In the genomic region with DNA sequence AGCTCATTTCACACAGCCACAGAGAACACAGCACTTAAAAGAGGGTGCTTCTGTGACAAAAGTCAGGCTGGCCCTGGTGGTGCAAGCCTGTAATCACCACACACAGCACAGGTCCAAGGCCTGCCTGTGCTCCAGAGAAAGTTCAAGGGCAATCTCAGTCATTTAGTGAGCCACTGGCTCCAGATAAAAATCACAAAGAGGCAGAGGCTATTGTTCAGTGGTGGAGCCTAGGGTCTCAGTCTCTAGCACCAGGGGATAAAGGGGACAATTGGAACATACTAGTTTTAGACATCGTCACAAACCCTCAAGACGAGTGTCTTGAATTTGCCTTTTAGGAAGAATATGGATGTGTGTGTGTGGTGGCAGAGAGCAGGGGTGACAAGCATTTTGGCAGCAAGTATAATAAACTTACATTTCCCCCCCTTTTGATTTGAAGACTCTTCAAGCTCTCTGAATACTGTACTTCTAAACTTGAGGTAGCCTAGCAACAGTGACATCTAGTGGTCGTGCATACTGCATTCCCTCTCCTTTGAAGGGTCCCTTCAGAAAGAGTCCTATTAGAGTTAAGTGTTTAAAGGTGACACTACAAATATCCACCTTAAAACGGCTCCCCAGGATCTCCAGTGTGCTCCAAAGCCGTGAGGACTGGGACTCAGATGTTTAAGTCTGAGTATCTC, we compare ENCODE assay signal across 10 mouse cellular contexts. TPM values are rescaled to one million over a fixed set of nuclear protein-coding genes. Genes with fewer than 3 reads are reported as not detected.
DNase-seq lines count a peak whose midpoint lies in the region; ATAC-seq lines count a peak whose summit lies in the region.
"Had no signal": no experiment of that assay in that cellular context is flagged by ENCODE, and none has a peak within 500 bp of the region (broad histone marks: within the 10 kb centered on the region; RNA-seq: fewer than 3 reads in every experiment).

No protein-coding gene starts in this region.

- no peak for ATAC-seq in heart, embryonic 11.5 days (replicated peaks; ENCODE audit: insufficient number of reproducible peaks, low FRiP score, low TSS enrichment)
- ATAC-seq in megakaryocyte-erythroid progenitor cell, adult 5-6 weeks (replicated peaks; ENCODE audit: low FRiP score, low TSS enrichment, poor library complexity, severe bottlenecking) = peak; percentile 71; the same call in 1 of the 2 replicates

- no peak overlapping the region for H3K4me3 ChIP-seq in heart, embryonic 11.5 days (ENCODE audit: low read depth, low read length)
- H3K4me3 ChIP-seq in embryonic facial prominence, embryonic 10.5 days = no peak overlapping the region
- H3K4me3 ChIP-seq in hindbrain, embryonic 10.5 days = no peak overlapping the region

- no peaks in the 10 kb centered on the region for H3K36me3 ChIP-seq in heart, embryonic 11.5 days (ENCODE audit: control insufficient read depth, insufficient read depth, low read length)
- no peaks in the 10 kb centered on the region for H3K36me3 ChIP-seq in embryonic facial prominence, embryonic 10.5 days (replicated peaks)
- no peaks in the 10 kb centered on the region for H3K36me3 ChIP-seq in hindbrain, embryonic 10.5 days
- no peaks in the 10 kb centered on the region for H3K36me3 ChIP-seq in splenic B cell, adult 2 months (ENCODE audit: control insufficient read depth, insufficient read depth, low read length, poor library complexity, severe bottlenecking)

- H3K9me3 ChIP-seq in heart, embryonic 11.5 days (replicated peaks; ENCODE audit: control insufficient read depth, low read length) = no peaks in the 10 kb centered on the region
- H3K9me3 ChIP-seq in embryonic facial prominence, embryonic 10.5 days = no peaks in the 10 kb centered on the region
- H3K9me3 ChIP-seq in hindbrain, embryonic 10.5 days = no peaks in the 10 kb centered on the region

- WGBS in heart, embryonic 11.5 days (ENCODE audit: insufficient replicate concordance) = 35% methylated on average over 5 of the region's 5 CpGs
- 38% methylated on average over 5 of the region's 5 CpGs for WGBS in embryonic facial prominence, embryonic 10.5 days
- WGBS in hindbrain, embryonic 10.5 days = 45% methylated on average over 5 of the region's 5 CpGs

- no peak overlapping the region for H3K4me2 ChIP-seq in heart, embryonic 11.5 days

- peak; percentile 49 for DNase-seq in heart, adult 8-10 months (ENCODE audit: low spot score)
- peak; percentile 52 for DNase-seq in adrenal gland, postnatal 10 days
- peak; percentile 42 for DNase-seq in embryonic facial prominence, embryonic 10.5 days (ENCODE audit: low spot score)
- peak; percentile 26 for DNase-seq in hindbrain, embryonic 10.5 days (ENCODE audit: low spot score)
- DNase-seq in layer of hippocampus, postnatal 10 days (ENCODE audit: low spot score in 2 of 2) = peak; percentile 34 to 35
- peak; percentile 33 for DNase-seq in splenic B cell, adult 2 months (ENCODE audit: low read depth, low spot score)

- H3K4me1 ChIP-seq in heart, embryonic 11.5 days (ENCODE audit: control insufficient read depth, insufficient read depth, low read length) = no peaks in the 10 kb centered on the region
- H3K4me1 ChIP-seq in embryonic facial prominence, embryonic 10.5 days = peaks cover 5% of the 10 kb centered on the region
- no peaks in the 10 kb centered on the region for H3K4me1 ChIP-seq in hindbrain, embryonic 10.5 days (replicated peaks)

- no peak overlapping the region for H3K9ac ChIP-seq in heart, embryonic 11.5 days (ENCODE audit: low read depth, low read length)

- no peak overlapping the region for H3K27ac ChIP-seq in heart, embryonic 11.5 days (ENCODE audit: low read depth, low read length)
- no peak overlapping the region for H3K27ac ChIP-seq in embryonic facial prominence, embryonic 10.5 days (replicated peaks)
- no peak overlapping the region for H3K27ac ChIP-seq in hindbrain, embryonic 10.5 days

- no peaks in the 10 kb centered on the region for H3K27me3 ChIP-seq in heart, embryonic 11.5 days (ENCODE audit: control insufficient read depth, insufficient read depth, low read length)
- H3K27me3 ChIP-seq in embryonic facial prominence, embryonic 10.5 days (replicated peaks; ENCODE audit: low read depth, poor library complexity, severe bottlenecking) = no peaks in the 10 kb centered on the region
- no peaks in the 10 kb centered on the region for H3K27me3 ChIP-seq in hindbrain, embryonic 10.5 days (ENCODE audit: insufficient read depth, poor library complexity, severe bottlenecking)
- no peaks in the 10 kb centered on the region for H3K27me3 ChIP-seq in splenic B cell, adult 2 months (ENCODE audit: control insufficient read depth, insufficient read depth, low read length, poor library complexity, severe bottlenecking)

RNA-seq across cellular contexts. Expression of a gene that starts 33.1 kb away (rescaled TPM):
- under 1 TPM; 0.22 to 0.84 (median 0.31) TPM for total RNA-seq in heart, adult 8-10 months (2022)
- 0.93 and 1.2 TPM in 2 replicates for polyA plus RNA-seq in heart, embryonic 11.5 days (2014; fragmentation: Nextera tagmentation; extraction: Ambion mirVana)
- total RNA-seq in adrenal gland, postnatal 10 days (2021) = 1 to 10 TPM in 1 of 2 experiments, under 1 TPM in 1; 0.76 to 1.2 TPM
- polyA plus RNA-seq in embryonic facial prominence, embryonic 10.5 days (2016; fragmentation: Nextera tagmentation; extraction: Ambion mirVana) = 75.5 and 92.2 TPM in 2 replicates
- polyA plus RNA-seq in hindbrain, embryonic 10.5 days (2016; fragmentation: Nextera tagmentation; extraction: Ambion mirVana) = 3.4 and 14.5 TPM in 2 replicates
- total RNA-seq in layer of hippocampus, postnatal 10 days (2021) = 1 to 10 TPM; 5.8 to 5.9 TPM
- total RNA-seq in megakaryocyte-erythroid progenitor cell, adult 5-6 weeks (2014; fragmentation: Nextera tagmentation) = not detected in 2 replicates
- total RNA-seq in megakaryocyte-erythroid progenitor cell, adult 5-6 weeks (2017) = not detected in 2 replicates

RNA-seq across cellular contexts. Expression of a gene that starts 40.8 kb away (rescaled TPM):
- total RNA-seq in heart, adult 8-10 months (2022) = 1 to 10 TPM; 4.1 to 5.3 (median 4.9) TPM
- 5.7 and 5.8 TPM in 2 replicates for polyA plus RNA-seq in heart, embryonic 11.5 days (2014; fragmentation: Nextera tagmentation; extraction: Ambion mirVana)
- total RNA-seq in adrenal gland, postnatal 10 days (2021) = 1 to 10 TPM; 5.2 to 6.0 TPM
- 6.7 and 7.5 TPM in 2 replicates for polyA plus RNA-seq in embryonic facial prominence, embryonic 10.5 days (2016; fragmentation: Nextera tagmentation; extraction: Ambion mirVana)
- polyA plus RNA-seq in hindbrain, embryonic 10.5 days (2016; fragmentation: Nextera tagmentation; extraction: Ambion mirVana) = 6.4 and 6.6 TPM in 2 replicates
- total RNA-seq in layer of hippocampus, postnatal 10 days (2021) = 1 to 10 TPM; 4.6 to 4.7 TPM
- 3.0 and 9.1 TPM in 2 replicates for total RNA-seq in megakaryocyte-erythroid progenitor cell, adult 5-6 weeks (2014; fragmentation: Nextera tagmentation)
- 2.8 and 4.7 TPM in 2 replicates for total RNA-seq in megakaryocyte-erythroid progenitor cell, adult 5-6 weeks (2017)

RNA-seq across cellular contexts. Expression of a gene that starts 51.9 kb away (rescaled TPM):
- not detected for total RNA-seq in heart, adult 8-10 months (2022)
- 0.47 TPM in 1 of 2 replicates, not detected in the other for polyA plus RNA-seq in heart, embryonic 11.5 days (2014; fragmentation: Nextera tagmentation; extraction: Ambion mirVana)
- total RNA-seq in adrenal gland, postnatal 10 days (2021) = under 1 TPM in 1 of 2 experiments, not detected in 1; 0.57 TPM
- polyA plus RNA-seq in embryonic facial prominence, embryonic 10.5 days (2016; fragmentation: Nextera tagmentation; extraction: Ambion mirVana) = 4.9 and 5.9 TPM in 2 replicates
- 0.47 and 1.0 TPM in 2 replicates for polyA plus RNA-seq in hindbrain, embryonic 10.5 days (2016; fragmentation: Nextera tagmentation; extraction: Ambion mirVana)
- 1 to 10 TPM; 6.6 to 7.0 TPM for total RNA-seq in layer of hippocampus, postnatal 10 days (2021)
- total RNA-seq in megakaryocyte-erythroid progenitor cell, adult 5-6 weeks (2014; fragmentation: Nextera tagmentation) = not detected in 2 replicates
- not detected in 2 replicates for total RNA-seq in megakaryocyte-erythroid progenitor cell, adult 5-6 weeks (2017)
- total RNA-seq: adrenal gland, adult 18-20 months had no signal
- polyA plus RNA-seq: liver, embryonic 16.5 days had no signal

Comparison
In these comparisons a context has a peak if more than half of its experiments do, and no peak if none do; other contexts are left out.
1. RNA of a gene that starts 51.9 kb away (total RNA-seq): 6.6 to 7.0 TPM in layer of hippocampus, postnatal 10 days; 0.57 TPM in adrenal gland, postnatal 10 days, not detected in heart, adult 8-10 months and not detected in megakaryocyte-erythroid progenitor cell, adult 5-6 weeks; every median in the first group is over 4 times any median in the second.
2. Peak in every context shown above with its lines, with median percentiles within 50 percentile points of each other: DNase-seq.